Mouse (Mus musculus): ENCODE measurements at regions not wholly inside any gene's neighbourhood (a gene's known extent, or its start where the extent isn't known, plus 50 kb on each side); places are given as distances from the start of the nearest gene placed in this dataset.

DNA sequence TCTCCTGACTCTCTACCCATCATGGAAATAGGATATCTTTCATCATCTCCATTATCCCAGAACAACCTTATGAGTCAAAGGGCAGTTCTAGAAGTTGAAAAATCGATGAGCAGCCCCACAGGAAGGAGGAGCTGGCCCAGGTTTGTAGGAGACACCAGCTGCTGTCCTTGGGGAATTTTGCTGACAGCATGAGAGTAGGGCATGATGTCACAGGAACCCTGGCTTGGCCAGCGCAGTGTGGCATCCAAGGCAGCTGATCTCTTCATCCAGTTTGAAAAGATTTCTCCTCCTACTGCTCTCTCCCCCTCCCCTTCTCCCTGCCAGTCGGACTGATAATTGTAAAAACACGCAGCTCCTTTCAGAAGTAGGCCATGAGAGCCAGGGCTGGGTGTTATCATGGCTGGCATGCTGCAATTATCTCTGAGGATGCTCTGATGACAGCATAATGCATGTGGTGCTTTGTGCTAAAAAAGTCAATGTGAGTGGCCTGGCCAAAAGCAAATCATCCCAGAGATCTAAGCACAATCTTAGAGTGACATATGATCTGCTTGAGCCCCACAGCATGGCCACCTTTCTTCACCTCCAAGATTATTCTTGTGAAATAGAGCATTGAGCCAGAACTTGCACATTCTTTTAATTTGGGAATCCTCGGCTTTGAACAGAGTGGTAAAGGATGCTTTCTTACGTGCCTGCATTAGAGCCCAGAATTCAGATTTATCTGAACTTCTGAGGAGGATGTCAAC is 54.2 kb downstream of the Gjd2 start:
- no peak for DNase-seq

DNA sequence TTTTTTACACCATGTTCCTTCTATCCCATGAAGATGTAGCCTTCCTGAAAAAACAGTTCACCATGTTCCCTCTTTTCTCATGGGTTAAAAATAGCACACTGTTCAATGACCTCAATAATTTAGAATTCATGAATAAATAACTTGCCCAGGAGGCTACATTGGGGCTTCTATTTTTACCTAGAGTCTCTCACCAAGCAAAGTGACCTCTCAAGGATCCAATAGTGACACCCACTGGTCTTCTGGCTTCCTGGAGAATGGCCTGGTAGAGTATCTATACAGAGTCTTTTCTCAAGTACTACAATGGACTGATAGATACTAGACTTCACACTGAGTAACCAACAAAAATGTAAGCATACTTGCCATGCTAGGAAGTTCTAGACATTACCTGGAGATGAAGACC is 60.9 kb downstream of the Gjd2 start:
- DNase-seq = no peak

DNA sequence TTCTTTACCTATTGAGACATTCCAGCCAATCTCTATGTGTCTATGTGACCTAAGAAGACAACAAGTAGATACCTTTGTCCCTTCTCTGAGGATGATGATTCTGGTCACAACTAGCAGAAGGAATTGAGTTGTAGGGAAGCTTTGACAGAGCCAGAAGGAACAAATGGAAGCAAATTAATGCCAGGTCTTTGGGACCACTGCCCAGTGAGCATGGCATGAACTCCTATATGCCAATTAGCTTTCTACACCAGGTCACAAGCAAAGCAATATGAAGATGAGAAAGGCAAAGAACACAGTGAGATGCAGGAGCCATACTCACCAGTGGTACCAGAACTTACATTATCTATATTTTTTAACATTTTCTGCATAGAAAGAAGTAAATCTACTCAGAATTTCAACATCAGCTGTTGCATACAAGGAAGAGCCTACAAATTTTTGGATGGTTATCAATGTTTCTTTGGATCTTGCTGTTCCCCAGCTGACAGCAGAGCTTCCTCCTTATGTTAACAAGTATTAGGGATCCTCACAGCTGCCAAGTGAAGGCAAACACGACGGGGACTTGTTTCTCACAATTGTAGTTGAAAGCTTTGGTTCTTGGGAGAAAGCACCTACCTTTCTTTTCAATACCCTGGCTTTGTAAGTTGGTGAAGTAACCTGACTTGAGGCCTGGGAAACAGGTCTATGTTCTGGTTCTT is 64.0 kb downstream of the Gjd2 start:
- no peak for DNase-seq

DNA sequence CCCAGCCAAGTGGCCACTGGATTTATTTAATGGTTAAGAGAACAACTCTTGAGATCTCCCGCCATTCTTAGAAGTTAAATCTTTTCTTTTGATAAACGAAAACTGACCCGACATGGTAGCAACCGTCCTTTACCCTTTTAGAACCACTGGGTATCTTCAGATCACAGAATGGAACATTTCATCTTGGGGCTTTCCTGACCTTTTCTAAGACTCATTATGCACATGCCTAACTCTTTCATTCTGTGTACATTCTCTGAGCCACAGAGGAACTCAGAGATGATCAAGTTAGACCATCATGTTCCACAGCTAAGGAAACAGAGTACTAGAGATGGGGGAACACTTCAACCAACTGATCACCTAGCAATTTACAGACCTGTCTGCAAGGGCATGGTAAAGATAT is 81.7 kb downstream of the Gjd2 start:
- no peak for DNase-seq

DNA sequence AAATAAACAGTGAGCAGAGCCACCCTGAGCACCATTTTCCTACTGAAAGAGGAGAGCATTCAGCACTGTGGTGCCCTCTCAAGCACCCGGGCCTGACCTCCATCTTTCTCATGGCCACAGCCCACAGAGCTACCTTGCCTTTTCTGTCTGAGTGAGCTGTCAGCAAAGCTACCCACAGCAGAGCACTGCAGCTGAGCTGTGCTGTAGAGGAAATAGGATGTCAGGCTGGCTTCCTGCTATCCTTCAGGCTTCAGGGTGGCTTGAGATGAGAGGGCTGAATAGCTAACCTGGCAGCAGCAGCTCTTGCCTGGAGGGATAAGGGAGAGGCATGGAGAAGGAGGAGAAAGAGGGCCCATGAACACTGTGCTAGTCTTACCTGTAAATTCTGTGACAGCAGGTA is 82.5 kb downstream of the Gjd2 start:
- no peak for DNase-seq

DNA sequence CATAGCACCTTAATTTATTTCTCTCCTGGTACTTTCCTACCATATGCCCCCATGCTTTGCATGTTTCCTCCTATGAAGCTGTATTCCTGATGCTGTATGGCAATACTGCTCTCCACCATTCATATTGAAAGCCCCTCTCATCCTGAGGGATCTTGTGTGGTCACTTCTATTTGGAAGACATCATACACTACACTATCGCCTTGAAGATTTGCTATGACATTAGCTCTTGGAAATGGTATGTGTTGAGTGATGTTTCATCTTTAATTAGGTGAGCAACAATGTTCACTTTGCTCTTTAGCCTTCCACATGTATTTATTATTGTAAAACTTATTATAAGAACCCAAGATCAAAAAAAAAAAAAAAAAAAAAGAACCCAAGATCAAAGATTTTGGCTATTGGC is 81.2 kb upstream of the Arhgap11a start:
- DNase-seq = no peak

DNA sequence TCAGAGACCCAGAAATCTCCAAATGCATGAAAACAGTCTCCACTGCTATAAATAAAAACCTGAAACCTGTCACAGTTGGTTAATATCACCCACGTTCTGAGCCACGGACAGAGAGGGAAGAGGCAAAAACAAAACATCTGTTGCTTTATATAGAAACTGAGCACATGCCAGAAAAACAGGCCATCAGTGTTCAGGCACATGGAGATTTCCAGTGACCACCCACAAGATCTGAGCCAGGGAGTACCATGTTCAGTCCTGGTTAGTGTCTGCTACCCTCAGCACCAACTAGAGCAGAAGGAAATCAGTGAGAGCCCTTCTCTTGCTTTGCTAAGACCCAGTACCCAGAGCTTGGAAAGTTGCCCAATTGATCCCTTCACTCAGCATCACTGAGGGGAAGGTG is 75.7 kb upstream of the Arhgap11a start:
- DNase-seq = no peak

DNA sequence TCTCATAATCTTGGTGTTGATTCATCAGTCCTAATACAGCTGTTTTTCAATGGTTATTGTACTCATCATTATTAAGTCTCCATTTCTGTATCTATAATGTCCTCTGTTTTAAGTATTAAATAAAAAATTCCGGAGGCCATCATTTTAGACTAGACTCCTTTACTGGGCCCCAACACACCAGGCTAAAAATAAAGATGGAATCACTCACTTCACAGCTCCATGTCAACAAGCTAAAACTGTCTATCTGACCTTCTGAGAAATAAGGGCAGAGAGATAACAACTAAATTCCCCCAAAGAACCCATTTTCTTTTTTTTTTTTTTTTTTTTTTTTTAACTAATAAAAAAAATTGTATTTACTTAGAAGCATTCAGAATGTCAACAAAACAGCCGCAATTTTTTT is 70.5 kb upstream of the Arhgap11a start:
- no peak for DNase-seq

DNA sequence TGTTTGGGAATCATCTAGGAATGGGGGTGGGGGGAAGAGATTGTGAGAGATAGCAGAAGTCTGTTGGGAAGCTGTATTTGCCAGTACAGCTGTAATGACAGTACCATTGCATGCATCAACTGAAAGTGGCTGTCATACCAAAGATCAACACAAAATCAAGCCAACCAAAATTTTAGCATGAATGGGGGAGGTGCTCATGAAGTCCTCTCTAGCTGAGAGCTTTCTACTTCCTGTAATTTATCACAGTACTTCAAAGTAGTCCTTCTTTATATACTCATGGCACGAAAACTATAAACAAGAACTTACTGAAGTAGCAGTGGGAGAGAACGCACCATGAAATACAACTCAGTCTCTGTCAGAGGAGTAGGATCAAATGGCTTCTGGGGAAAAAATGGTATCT is 65.8 kb upstream of the Arhgap11a start:
- DNase-seq = no peak

DNA sequence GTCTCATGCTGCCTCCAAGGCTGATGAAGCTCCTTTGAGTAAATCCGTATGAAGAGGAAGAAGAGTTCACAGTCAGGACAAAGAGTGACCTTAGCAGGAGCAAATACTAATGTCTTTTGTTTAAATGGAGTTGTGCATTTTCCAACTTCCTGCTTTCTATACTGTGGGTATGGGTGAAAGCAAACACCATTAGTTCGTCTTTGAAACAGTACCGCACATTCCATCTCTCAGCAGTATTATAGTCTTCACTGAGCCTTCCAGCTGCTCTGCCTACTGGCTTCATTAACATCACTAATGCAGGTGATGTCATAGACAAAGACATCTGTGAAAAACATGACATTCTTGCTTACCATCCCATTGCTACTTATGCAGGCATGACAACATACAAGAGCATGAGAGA is 62.7 kb upstream of the Arhgap11a start:
- DNase-seq = no peak

DNA sequence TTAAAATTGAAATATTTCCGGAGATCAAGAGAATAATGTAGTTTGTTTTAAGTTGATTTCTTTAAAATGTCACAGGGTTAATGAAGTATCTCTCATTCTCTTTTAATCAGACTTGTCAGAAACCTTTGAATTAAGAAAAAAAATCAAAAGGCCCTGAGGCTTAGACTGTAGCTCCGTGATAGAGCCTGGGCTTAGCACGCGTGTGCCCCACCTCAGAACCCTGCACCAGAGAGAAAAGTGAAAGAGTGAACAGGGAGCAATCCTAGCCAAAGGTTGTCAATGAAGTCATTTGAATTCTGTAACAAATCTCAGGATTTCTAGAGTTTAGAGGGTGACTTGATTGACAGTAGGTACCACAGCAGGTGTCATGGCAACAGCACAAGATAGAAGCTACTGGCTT is 61.0 kb upstream of the Arhgap11a start:
- DNase-seq = no peak

DNA sequence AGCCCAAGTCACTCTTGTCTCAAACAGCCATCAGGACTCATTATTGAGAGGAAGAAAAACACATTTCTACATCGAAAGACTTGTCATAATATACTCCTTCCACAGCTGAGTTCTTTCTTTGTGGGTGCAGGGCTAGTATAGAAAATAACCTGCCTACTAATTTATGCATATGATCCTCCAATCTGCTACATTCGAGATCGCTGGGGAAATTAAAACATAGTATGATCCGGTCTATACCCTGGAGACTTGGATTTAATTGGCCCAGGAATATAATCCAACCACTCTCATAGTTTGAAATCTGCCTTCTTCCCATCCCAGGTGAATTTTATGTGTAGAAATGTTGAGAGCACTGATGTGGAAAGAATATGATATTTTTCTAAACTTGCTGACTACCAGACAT is 60.2 kb upstream of the Arhgap11a start:
- DNase-seq = no peak

DNA sequence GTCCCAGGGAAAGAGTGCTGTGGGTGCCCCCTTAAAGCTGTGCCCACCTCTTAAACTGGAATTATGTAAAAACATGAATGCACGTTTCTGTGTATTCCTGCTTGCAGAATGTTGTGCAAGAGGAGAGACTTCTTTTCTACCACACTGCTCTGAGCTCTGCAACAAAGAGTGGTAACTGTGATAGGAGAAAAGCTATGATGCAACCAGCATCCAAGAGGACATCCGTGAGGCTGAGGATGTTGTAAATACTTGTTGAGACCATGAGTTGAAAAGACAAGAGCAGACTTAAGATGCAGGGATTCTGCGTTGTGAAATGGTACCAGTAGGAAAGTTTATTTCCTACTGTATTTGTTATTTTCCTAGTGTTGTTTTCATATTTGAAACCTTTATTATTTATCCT is 56.0 kb upstream of the Arhgap11a start:
- DNase-seq = no peak

DNA sequence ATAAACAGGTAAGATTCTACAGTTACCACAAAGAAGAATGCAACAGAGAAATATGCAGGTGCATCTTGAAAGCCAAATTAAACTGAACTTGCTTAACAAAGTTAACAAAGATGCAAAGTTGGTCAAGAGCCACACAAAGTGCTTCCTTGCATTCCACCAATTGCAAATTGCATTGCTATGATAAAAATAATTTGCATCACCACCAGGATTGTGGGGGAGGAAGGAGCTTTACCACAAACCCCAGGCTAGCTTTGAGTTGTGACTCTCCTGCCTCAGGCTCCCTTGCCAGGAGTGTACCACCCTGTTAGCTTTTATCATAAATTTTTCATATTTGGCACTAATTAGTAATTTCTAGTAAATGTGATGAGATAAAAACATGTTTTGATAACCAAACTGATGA is 55.4 kb upstream of the Arhgap11a start:
- no peak for DNase-seq

DNA sequence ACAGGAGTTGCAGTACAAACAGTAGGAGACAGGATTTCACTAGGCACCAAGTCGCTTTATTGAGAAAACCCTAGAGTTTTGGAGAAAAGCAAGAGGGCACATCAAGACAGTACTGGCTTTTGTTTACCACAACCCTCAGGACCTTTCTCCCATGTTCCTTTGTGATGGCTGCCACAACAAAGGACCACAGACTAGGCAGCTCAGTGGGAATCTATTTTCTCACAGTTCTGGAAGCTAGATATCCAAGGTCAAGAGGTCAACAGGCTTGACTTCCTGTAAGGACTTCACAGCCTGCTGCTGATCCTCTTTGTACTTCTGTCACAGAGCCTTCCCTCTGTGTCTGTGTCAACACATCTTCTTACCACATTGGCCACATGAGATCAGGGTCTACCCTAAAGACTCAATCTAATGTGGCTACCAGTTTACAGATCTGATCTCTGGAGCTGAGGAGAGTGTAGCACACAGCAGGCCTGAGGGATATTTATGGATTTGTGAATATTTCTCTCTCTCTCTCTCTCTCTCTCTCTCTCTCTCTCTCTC is 54.6 kb upstream of the Arhgap11a start:
- DNase-seq = no peak

DNA sequence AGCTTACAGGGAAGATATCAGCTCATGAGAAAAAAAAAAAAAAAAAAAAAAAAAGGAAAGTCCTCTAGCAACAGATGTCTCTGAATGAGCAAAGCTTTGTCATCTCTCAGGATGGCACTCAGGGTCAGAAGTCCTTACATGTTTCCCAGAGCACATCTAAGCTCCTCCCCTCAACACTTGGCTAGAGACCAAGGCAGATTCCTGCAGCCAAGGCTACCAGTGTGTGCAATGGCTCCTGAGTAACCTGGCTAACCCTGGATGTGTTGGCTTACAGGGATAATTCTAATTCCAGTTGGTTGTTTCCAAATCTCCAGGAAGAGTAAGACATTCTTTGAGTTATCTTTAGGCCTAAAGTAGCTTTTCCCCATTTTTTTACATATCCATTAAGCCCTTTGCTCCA is 53.9 kb upstream of the Arhgap11a start:
- peak; percentile 70 for DNase-seq

DNA sequence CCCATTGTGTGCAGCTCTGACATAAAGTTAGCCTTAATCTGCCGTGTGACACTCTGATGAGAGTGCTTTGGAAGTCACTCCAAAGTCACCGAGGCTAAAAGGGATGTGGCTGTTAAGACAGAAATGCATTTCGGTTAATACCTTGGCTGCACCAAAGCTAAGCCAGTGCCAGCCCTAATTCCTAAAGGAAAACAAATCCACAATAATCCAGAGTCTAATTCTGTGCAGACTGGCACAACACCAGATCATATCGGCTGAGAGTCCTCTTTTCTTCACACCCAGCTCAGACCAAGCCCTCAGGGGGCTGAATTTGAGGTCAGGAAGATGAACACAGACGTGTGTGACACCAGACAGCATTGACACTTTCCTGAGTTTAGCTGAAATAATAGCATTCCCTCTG is 52.0 kb upstream of the Arhgap11a start:
- no peak for DNase-seq

DNA sequence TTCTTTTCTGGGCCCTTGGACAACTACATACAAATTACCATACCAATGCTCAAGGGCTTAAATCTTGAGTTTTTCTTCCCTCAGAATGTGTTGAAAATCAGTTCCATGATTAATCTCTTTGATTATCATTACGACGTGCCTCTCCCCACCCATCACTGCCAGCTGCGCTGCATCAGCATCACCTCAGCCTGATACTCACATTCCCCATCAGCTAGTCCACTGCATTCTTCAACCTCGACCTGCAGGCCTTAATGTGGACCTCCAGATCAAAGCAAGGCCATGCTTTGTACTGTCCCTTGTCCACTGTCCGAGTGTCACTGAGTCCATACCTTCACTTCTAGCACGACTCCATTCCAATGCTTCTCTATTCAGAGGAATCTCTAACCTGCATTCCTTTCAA is 50.3 kb upstream of the Arhgap11a start:
- no peak for DNase-seq
